Mouse (Mus musculus): ENCODE data around the gene Ssmem1. TPM values are rescaled to one million over a fixed set of nuclear protein-coding genes. Genes with fewer than 3 reads are reported as not detected.

The Ssmem1 gene
- 0.21 and 0.34 TPM in 2 replicates for polyA plus RNA-seq (2016; fragmentation: Nextera tagmentation; extraction: Ambion mirVana)

DNA sequence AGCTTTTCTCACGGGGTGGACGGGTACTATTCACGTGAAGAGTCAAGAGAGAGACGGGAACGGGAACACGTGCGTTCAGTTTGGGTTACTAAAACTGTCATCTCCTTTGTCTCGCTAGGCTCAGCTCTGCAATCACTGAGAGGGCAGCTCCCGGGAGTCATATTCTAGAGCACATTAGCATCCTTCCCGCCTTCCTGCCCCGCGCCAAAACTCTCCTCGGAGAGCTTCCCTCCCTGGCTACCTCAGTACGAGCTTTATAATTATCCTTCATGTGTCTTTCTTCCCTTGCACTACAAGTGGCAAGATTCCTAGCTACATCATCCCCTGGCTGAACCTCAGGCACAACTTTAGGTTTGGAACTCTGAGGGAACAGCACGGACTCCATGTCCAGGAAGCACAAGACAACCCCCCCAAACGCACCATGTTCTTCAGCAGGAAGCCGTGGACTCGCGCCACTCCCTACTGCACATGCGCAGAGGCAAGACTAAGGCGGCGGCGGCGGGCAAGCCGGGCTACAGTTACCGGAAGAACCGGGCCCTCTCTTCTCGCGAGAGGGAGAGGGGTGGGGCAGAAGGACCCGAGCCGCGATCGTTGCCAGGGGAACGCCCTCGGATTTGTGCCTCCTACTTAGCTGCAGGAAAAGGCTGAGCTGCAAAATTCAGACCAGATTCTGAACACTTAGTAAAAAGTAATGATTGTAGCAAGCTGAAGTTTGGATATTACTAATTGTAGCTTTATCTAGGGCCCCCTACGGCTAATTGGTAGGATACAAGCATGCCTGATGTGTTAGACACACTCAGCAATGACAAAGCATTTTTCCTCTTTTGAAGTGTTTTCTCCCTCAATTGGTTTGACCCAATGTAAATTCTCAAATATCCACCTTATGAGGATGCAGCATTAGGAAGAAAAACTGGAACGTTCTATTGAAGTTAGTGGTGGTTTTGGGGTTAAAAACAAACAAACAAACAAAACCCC, at the start of gene Ssmem1, which contains the start of gene Tmem209:
Ssmem1 (plus strand) TSS at position 585 of the 975 bp plus-strand sequence.
Tmem209 (minus strand) TSS at position 519 of the 975 bp plus-strand sequence.
- H3K36me3 ChIP-seq = peaks cover 12% of the 10 kb centered on the region; the same call in 1 of the 2 replicates
- WGBS = under 1% methylated on average over 37 of the region's 37 CpGs
- H3K27me3 ChIP-seq = no peaks in the 10 kb centered on the region
- H3K4me3 ChIP-seq = peak within 1 kb of the TSS; percentile 56
- peak; percentile 97 for ATAC-seq (ENCODE audit: low FRiP score)
- peaks cover 6% of the 10 kb centered on the region for H3K4me1 ChIP-seq
- H3K27ac ChIP-seq = peak within 1 kb of the TSS; percentile 96
- peak within 1 kb of the TSS; percentile 75 for H3K4me2 ChIP-seq (replicated peaks)
- H3K9ac ChIP-seq = peak within 1 kb of the TSS; percentile 68
- H3K9me3 ChIP-seq (replicated peaks) = no peaks in the 10 kb centered on the region

GRCm38 (mm10) chr6:30460750-30461446, 48.8 kb upstream of the Ssmem1 start:
- 14% methylated on average over 19 of the region's 19 CpGs for WGBS
- Histone ChIP-seq H3K4me3 (peak overlapping the region; percentile 12; the same call in 1 of the 2 replicates), H3K4me1 (peaks cover 34% of the 10 kb centered on the region), H3K4me2 (replicated peaks) (peak overlapping the region; percentile 57), H3K27ac (peak overlapping the region; percentile 98), H3K9me3 (replicated peaks) (no peaks in the 10 kb centered on the region; the same call in 1 of the 2 replicates), H3K27me3 (no peaks in the 10 kb centered on the region), H3K9ac (peak overlapping the region; percentile 50), H3K36me3 (no peaks in the 10 kb centered on the region)
- peak; percentile 91 for ATAC-seq (ENCODE audit: low FRiP score)

DNA sequence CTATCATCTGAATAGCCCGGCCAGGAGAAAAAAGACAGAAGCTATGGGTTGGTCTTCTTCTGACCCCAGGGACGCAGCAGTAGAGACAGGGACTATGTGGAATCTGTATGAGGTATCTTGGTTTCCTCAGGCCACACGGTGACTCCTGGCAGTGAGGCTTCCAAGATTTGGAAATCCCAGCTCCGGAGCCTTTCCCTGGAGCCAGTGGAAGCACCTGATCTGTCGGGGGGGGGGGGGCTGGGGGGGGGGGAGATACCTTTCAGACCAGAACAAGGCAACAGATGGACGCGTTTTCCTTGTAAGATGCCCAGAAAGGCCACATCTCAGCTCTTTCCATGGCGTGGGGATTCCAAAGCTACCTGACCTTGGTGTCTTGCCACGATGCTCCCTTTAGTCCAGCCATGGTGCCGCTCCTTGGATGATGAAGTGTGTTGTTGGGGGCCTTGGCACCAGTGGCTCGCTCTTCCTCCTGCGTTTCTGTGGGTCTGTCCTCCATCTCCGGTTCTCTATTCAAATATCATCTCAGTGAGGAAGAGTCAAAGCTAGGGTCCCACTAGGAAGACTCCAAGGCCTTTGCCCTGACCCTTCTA, 47.8 kb upstream of the Ssmem1 start:
- Histone ChIP-seq H3K9ac (no peak overlapping the region), H3K4me1 (peaks cover 34% of the 10 kb centered on the region)

GRCm38 (mm10) chr6:30462822-30463221, 46.8 kb upstream of the Ssmem1 start:
- Histone ChIP-seq H3K9me3 (replicated peaks) (no peaks in the 10 kb centered on the region), H3K4me2 (replicated peaks) (no peak overlapping the region), H3K27ac (peak overlapping the region; percentile 23), H3K9ac (no peak overlapping the region), H3K27me3 (no peaks in the 10 kb centered on the region), H3K4me1 (peaks cover 34% of the 10 kb centered on the region), H3K36me3 (no peaks in the 10 kb centered on the region), H3K4me3 (no peak overlapping the region)
- 44% methylated on average over 7 of the region's 7 CpGs for WGBS
- no peak for ATAC-seq (ENCODE audit: low FRiP score)

More for the DNA sequence above, 47.8 kb upstream of the Ssmem1 start:
- H3K27ac ChIP-seq = no peak overlapping the region; the same call in 1 of the 2 replicates
- no peaks in the 10 kb centered on the region for H3K27me3 ChIP-seq
- no peak overlapping the region for H3K4me3 ChIP-seq
- no peak overlapping the region for H3K4me2 ChIP-seq (replicated peaks)
- no peaks in the 10 kb centered on the region for H3K36me3 ChIP-seq
- no peak for ATAC-seq (ENCODE audit: low FRiP score)
- H3K9me3 ChIP-seq (replicated peaks) = no peaks in the 10 kb centered on the region
- WGBS = 93% methylated on average over 12 of the region's 13 CpGs

DNA sequence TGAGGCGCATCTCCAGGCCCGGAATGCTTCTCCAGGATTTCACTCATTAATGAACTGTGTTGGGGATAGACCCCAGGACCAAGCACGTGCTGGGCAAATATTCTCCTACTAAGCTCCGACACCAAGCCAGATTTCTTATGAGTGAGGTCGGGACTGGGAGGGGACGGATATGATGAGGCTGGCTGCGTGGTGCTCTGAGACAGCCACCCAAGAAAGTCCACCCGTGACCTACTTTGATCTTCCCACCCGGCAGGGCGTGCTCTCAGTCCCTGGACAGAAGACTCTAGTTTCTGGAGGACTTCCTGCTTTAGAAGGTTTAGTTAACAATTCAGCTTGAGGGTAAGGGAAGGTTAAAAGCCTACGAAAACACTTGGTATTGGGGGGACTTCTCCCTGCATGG, 44.1 kb upstream of the Ssmem1 start:
- Histone ChIP-seq H3K4me3 (no peak overlapping the region), H3K36me3 (no peaks in the 10 kb centered on the region), H3K27me3 (no peaks in the 10 kb centered on the region), H3K27ac (no peak overlapping the region), H3K4me2 (replicated peaks) (no peak overlapping the region), H3K9ac (no peak overlapping the region), H3K4me1 (peaks cover 32% of the 10 kb centered on the region), H3K9me3 (replicated peaks) (no peaks in the 10 kb centered on the region)
- WGBS = 89% methylated on average over 11 of the region's 11 CpGs
- ATAC-seq (ENCODE audit: low FRiP score) = no peak

- no peak overlapping the region for H3K4me2 ChIP-seq (replicated peaks)
- 68% methylated on average over 1 of the region's 1 CpGs for WGBS
- H3K36me3 ChIP-seq = no peaks in the 10 kb centered on the region
- H3K9me3 ChIP-seq (replicated peaks) = no peaks in the 10 kb centered on the region
- no peak for ATAC-seq (ENCODE audit: low FRiP score)
- H3K4me3 ChIP-seq = no peak overlapping the region
- H3K27ac ChIP-seq = no peak overlapping the region
- peaks cover 14% of the 10 kb centered on the region for H3K4me1 ChIP-seq
- H3K27me3 ChIP-seq = no peaks in the 10 kb centered on the region
- no peak overlapping the region for H3K9ac ChIP-seq
Observed at GRCm38 (mm10) chr6:30468058-30468457, 41.6 kb upstream of the Ssmem1 start.

- no peaks in the 10 kb centered on the region for H3K9me3 ChIP-seq (replicated peaks)
- H3K27ac ChIP-seq = peak overlapping the region; percentile 30; the same call in 1 of the 2 replicates
- no peak for ATAC-seq (ENCODE audit: low FRiP score)
- no peak overlapping the region for H3K4me2 ChIP-seq (replicated peaks)
- WGBS = 60% methylated on average over 12 of the region's 12 CpGs
- no peaks in the 10 kb centered on the region for H3K36me3 ChIP-seq
- no peak overlapping the region for H3K9ac ChIP-seq
- peaks cover 14% of the 10 kb centered on the region for H3K4me1 ChIP-seq
- H3K4me3 ChIP-seq = no peak overlapping the region
- no peaks in the 10 kb centered on the region for H3K27me3 ChIP-seq
Observed at GRCm38 (mm10) chr6:30468684-30469083, 41.0 kb upstream of the Ssmem1 start.

GRCm38 (mm10) chr6:30469370-30469769, 40.3 kb upstream of the Ssmem1 start:
- no peaks in the 10 kb centered on the region for H3K27me3 ChIP-seq
- H3K9ac ChIP-seq = no peak overlapping the region; the same call in 1 of the 2 replicates
- peaks cover 11% of the 10 kb centered on the region for H3K4me1 ChIP-seq
- H3K4me2 ChIP-seq (replicated peaks) = no peak overlapping the region
- peak; percentile 76 for ATAC-seq (ENCODE audit: low FRiP score)
- peak overlapping the region; percentile 30; the same call in 1 of the 2 replicates for H3K27ac ChIP-seq
- no peaks in the 10 kb centered on the region for H3K36me3 ChIP-seq
- no peak overlapping the region for H3K4me3 ChIP-seq
- H3K9me3 ChIP-seq (replicated peaks) = no peaks in the 10 kb centered on the region
- 77% methylated on average over 12 of the region's 12 CpGs for WGBS

DNA sequence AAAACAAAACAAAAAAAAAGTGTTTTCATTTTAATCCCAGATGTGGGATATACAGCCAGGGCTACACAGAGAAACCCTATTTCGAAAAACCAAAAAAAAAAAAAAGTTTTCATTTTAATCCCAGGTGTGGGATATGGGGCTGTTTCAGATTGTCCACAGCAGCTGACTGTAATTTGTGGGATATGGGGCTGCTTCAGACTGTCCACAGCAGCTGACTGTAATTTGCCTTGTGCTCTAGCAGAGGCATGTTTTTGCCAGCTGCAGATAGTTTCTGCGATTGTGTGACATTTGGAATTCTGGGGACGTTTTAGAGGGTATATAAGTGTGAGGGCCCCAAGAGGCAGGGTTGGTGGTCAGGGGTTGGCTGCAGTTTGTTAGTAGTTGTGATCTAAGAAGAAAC, 37.9 kb upstream of the Ssmem1 start:
- Histone ChIP-seq H3K36me3 (no peaks in the 10 kb centered on the region), H3K27me3 (no peaks in the 10 kb centered on the region)

DNA sequence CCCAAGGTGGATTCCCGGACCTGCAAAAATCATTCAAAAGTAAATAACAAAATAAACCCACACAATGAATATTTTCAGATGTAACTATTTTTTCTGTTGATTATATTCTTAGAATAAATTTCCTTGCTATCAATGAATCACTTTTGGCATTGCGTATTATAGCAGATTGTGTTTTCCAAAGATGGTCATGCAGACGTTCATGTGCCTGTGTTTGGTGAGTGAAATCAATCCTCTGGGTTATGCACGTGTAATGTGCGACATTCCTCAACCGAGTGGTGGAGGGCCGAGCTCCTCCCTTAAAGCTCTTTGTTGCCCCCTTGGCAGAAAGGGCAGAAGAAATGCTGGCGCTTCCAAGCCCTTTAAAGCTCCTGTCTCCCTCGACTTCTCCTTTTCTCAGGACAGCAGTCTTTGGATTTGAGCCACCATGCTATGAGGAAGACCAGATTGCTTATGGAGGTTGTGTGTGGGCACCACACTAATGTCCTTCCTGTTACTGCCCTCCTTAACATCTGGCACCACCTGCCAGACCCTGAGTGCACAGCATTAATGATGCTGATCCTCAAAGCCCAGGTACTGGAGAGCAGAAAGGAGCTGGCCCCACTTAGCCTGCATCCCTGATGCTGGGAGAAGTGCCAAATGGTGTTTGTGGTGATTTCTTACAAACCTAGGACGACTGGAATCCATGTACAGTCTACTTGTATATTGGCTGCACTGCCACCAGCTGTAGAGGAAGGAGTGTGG, 33.5 kb upstream of the Ssmem1 start:
- Histone ChIP-seq H3K4me3 (no peak overlapping the region), H3K36me3 (peaks cover 16% of the 10 kb centered on the region), H3K9me3 (replicated peaks) (no peaks in the 10 kb centered on the region), H3K4me2 (replicated peaks) (no peak overlapping the region), H3K27ac (no peak overlapping the region), H3K4me1 (no peaks in the 10 kb centered on the region), H3K9ac (no peak overlapping the region), H3K27me3 (no peaks in the 10 kb centered on the region)
- no peak for ATAC-seq (ENCODE audit: low FRiP score)
- WGBS = 78% methylated on average over 10 of the region's 10 CpGs

More for the DNA sequence above, 37.9 kb upstream of the Ssmem1 start:
- ATAC-seq (ENCODE audit: low FRiP score) = no peak
- Histone ChIP-seq H3K4me1 (peaks cover 11% of the 10 kb centered on the region), H3K4me3 (no peak overlapping the region), H3K27ac (no peak overlapping the region), H3K4me2 (replicated peaks) (no peak overlapping the region), H3K9me3 (replicated peaks) (no peaks in the 10 kb centered on the region), H3K9ac (no peak overlapping the region)
- 79% methylated on average over 3 of the region's 3 CpGs for WGBS

DNA sequence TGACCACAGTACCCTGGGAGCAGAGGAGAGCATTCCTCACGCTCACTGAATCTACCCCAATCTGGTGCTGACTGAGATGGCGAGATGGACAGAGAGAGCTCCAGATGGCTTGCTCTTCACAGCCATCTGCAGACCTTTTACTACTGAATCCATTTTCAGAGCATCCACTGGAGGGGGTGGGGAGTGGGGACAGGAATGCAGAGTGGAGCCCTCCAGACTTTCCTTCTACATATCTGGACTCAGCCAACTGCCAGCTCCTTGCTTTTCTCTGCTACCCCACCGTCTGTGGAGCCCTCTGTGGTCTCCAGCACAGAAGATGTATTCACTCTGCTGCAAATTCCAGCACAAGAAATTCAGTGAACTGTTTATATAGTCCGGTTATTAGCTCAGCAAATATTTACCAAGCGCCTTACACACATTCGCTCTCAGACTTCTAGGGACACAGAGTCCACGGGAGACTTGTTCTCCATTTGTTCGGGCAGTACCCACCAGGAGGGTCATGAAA, 32.4 kb upstream of the Ssmem1 start:
- Histone ChIP-seq H3K36me3 (peaks cover 19% of the 10 kb centered on the region), H3K9me3 (replicated peaks) (no peaks in the 10 kb centered on the region), H3K27me3 (no peaks in the 10 kb centered on the region), H3K9ac (no peak overlapping the region), H3K4me1 (no peaks in the 10 kb centered on the region), H3K4me3 (no peak overlapping the region), H3K4me2 (replicated peaks) (no peak overlapping the region), H3K27ac (no peak overlapping the region)
- 82% methylated on average over 8 of the region's 8 CpGs for WGBS
- ATAC-seq (ENCODE audit: low FRiP score) = no peak
